10 mouse cellular contexts compared by ENCODE assay signal in genomic region chr3:65904711-65905110, GRCm38 (mm10). TPM values are rescaled to one million over a fixed set of nuclear protein-coding genes. Genes with fewer than 3 reads are reported as not detected.
DNase-seq lines count a peak whose midpoint lies in the region; ATAC-seq lines count a peak whose summit lies in the region.
"Had no signal": no experiment of that assay in that cellular context is flagged by ENCODE, and none has a peak within 500 bp of the region (broad histone marks: within the 10 kb centered on the region; RNA-seq: fewer than 3 reads in every experiment).

No protein-coding gene starts in this region.

- WGBS in forebrain, embryonic 16.5 days: 30% methylated on average over 6 of the region's 6 CpGs

- H3K36me3 ChIP-seq in forebrain, embryonic 16.5 days (ENCODE audit: control insufficient read depth, insufficient read depth): no peaks in the 10 kb centered on the region

- DNase-seq in adrenal gland, adult (ENCODE audit: inconsistent age in 2 of 2, low spot score in 1 of 2): peak; percentile 27 to 75
- DNase-seq in adrenal gland, postnatal 4 days (ENCODE audit: low spot score in 2 of 2): no peak
- peak; percentile 8 for DNase-seq in lung, postnatal 10 days
- DNase-seq in lung, postnatal 14 days: no peak
- peak; percentile 50 to 69 for DNase-seq in heart, adult 18-20 months
- peak; percentile 25 for DNase-seq in lung, postnatal 36 days
- no peak for DNase-seq in gastrocnemius, postnatal 4 days (ENCODE audit: low spot score in 2 of 2)
- DNase-seq: cerebellum, postnatal 25 days had no signal

- H3K9ac ChIP-seq in forebrain, embryonic 16.5 days (replicated peaks; ENCODE audit: low read depth, low read length): no peak overlapping the region

- H3K27me3 ChIP-seq in forebrain, embryonic 16.5 days (replicated peaks; ENCODE audit: control insufficient read depth, insufficient read depth, low read length): no peaks in the 10 kb centered on the region

- H3K4me3 ChIP-seq in forebrain, embryonic 16.5 days (replicated peaks; ENCODE audit: low read length): no peak overlapping the region

- no peak overlapping the region for H3K27ac ChIP-seq in forebrain, embryonic 16.5 days (ENCODE audit: low read length)
- H3K27ac ChIP-seq: kidney, postnatal 0 days had no signal

- H3K4me1 ChIP-seq in forebrain, embryonic 16.5 days (replicated peaks; ENCODE audit: control insufficient read depth, insufficient read depth, low read length): no peaks in the 10 kb centered on the region

- H3K9me3 ChIP-seq in forebrain, embryonic 16.5 days (ENCODE audit: control insufficient read depth, low read length): no peaks in the 10 kb centered on the region

- no peak for ATAC-seq in forebrain, embryonic 16.5 days

- no peak overlapping the region for H3K4me2 ChIP-seq in forebrain, embryonic 16.5 days (ENCODE audit: low read length)

RNA-seq across cellular contexts. Expression of gene Ccnl1, which starts 53.3 kb away (rescaled TPM):
- 100 to 1,000 TPM; 109 to 117 TPM for total RNA-seq in adrenal gland, postnatal 4 days (2021)
- total RNA-seq in heart, adult 18-20 months (2021): 10 to 100 TPM; 14.7 to 20.8 TPM
- 78.0 and 96.6 TPM in 2 replicates for polyA plus RNA-seq in forebrain, embryonic 16.5 days (2015; fragmentation: Nextera tagmentation; extraction: Ambion mirVana)
- total RNA-seq in gastrocnemius, postnatal 4 days (2021): 10 to 100 TPM; 35.7 to 54.3 TPM

Comparison
In these comparisons a context has a peak if more than half of its experiments do, and no peak if none do; other contexts are left out.
1. DNase-seq: peak in adrenal gland, adult (2 of 2), lung, postnatal 10 days (single experiment), heart, adult 18-20 months (2 of 2) and lung, postnatal 36 days (single experiment); none in adrenal gland, postnatal 4 days (0 of 2), lung, postnatal 14 days (single experiment) and gastrocnemius, postnatal 4 days (0 of 2).